Mouse (Mus musculus) CH12.LX (cell line): ENCODE results near the gene Akap7.

ENCODE experiments used
- CHD2 ChIP-seq: IDR thresholded peaks from 2 replicates; pipeline ENCODE4 v1.6.1; 2011; ENCODE audit warnings: low read length, improper control_type of control experiment
- CTCF ChIP-seq, 2 experiments: IDR thresholded peaks in 1 of 2; conservative IDR thresholded peaks in 1 of 2; 2 replicates each; pipeline ENCODE4 v1.5.1; 2011 to 2012; ENCODE audit warnings: low read depth in 2 of 2, low read length in 2 of 2, improper control_type of control experiment in 1 of 2, inconsistent platforms in 1 of 2, mild to moderate bottlenecking in 1 of 2, moderate library complexity in 1 of 2
- E2F4 ChIP-seq: IDR thresholded peaks from 2 replicates; pipeline ENCODE4 v1.6.1; 2011; ENCODE audit warnings: low read depth, low read length, improper control_type of control experiment; ENCODE audit not compliant: insufficient replicate concordance
- EP300 ChIP-seq: IDR thresholded peaks from 2 replicates; pipeline ENCODE4 v1.6.1; 2011; ENCODE audit warnings: low read length, improper control_type of control experiment
- KAT2A ChIP-seq: IDR thresholded peaks from 2 replicates; pipeline ENCODE4 v1.6.1; 2012; ENCODE audit warnings: low read length, improper control_type of control experiment, inconsistent platforms; ENCODE audit not compliant: insufficient replicate concordance
- MAX ChIP-seq: IDR thresholded peaks from 2 replicates; pipeline ENCODE4 v1.6.1; 2011; ENCODE audit warnings: low read length, improper control_type of control experiment
- MAZ ChIP-seq: IDR thresholded peaks from 2 replicates; pipeline ENCODE4 v1.6.1; 2012; ENCODE audit warnings: low read depth, mild to moderate bottlenecking, inconsistent platforms, low read length, improper control_type of control experiment, moderate library complexity
- POLR2A ChIP-seq: IDR thresholded peaks from 2 replicates; pipeline ENCODE4 v1.6.1; 2011; ENCODE audit warnings: low read depth, mild to moderate bottlenecking, improper control_type of control experiment, low read length
- SIN3A ChIP-seq: IDR thresholded peaks from 2 replicates; pipeline ENCODE4 v1.6.1; 2012; ENCODE audit warnings: low read length, improper control_type of control experiment, inconsistent platforms
- TCF12 ChIP-seq: IDR thresholded peaks from 2 replicates; pipeline ENCODE4 v1.6.1; 2014; ENCODE audit warnings: low read depth, mild to moderate bottlenecking, inconsistent platforms, low read length, improper control_type of control experiment
- UBTF ChIP-seq: IDR thresholded peaks from 2 replicates; pipeline ENCODE4 v1.6.1; 2012; ENCODE audit warnings: low read depth, mild to moderate bottlenecking, inconsistent platforms, low read length, improper control_type of control experiment, moderate library complexity
- USF1 ChIP-seq: IDR thresholded peaks from 2 replicates; pipeline ENCODE4 v1.6.1; 2014; ENCODE audit warnings: low read depth, mild to moderate bottlenecking, inconsistent platforms, low read length, improper control_type of control experiment
- ZMIZ1 ChIP-seq: IDR thresholded peaks from 2 replicates; pipeline ENCODE4 v1.6.1; 2012; ENCODE audit warnings: low read depth, mild to moderate bottlenecking, inconsistent platforms, low read length, improper control_type of control experiment
- ZNF384 ChIP-seq: IDR thresholded peaks from 2 replicates; pipeline ENCODE4 v1.6.1; 2012; ENCODE audit warnings: low read depth, low read length, improper control_type of control experiment, inconsistent platforms

- TF ChIP-seq POLR2A (no peak), ZMIZ1 (no peak), CTCF (conservative IDR thresholded peaks at IDR 0.05 in 1 of 2, IDR thresholded peaks at IDR 0.05 in 1 of 2; ENCODE audit: low read depth in 2 of 2, low read length in 2 of 2) (no peak), TCF12 (no peak), EP300 (no peak), UBTF (no peak), USF1 (no peak), MAZ (no peak), KAT2A (no peak), E2F4 (no peak), CHD2 (no peak), MAX (no peak), ZNF384 (no peak), SIN3A (no peak)
These were observed 18.0 kb upstream of the Akap7 start for GRCm38 (mm10) chr10:25325690-25326089.
